Mouse (Mus musculus) monocyte, adult 5-6 weeks (primary cell): Measurements from ENCODE around the gene Chrdl2. TPM values are rescaled to one million over a fixed set of nuclear protein-coding genes. Genes with fewer than 3 reads are reported as not detected.
"Not testable (repeated sequence)": the region's sequence is repeated elsewhere in the genome, so short reads cannot be mapped to it uniquely, and the experiment has no call there.

Experiments used
- ATAC-seq: fragments of 153-309, 156-312 bp; replicated peaks from 2 replicates; pipeline ENCODE4 v1.8.0; 2017; ENCODE audit warnings: mild to moderate bottlenecking; ENCODE audit not compliant: low TSS enrichment, insufficient number of reproducible peaks, severe bottlenecking, poor library complexity, low FRiP score
- total RNA-seq: library from RNA; stranded (forward); fragments of 200-1000, 200-491, 200-594 nt; gene quantifications from 3 replicates; pipeline ENCODE4 v1.2.3, GENCODE M21; 2017

Chrdl2 gene
- total RNA-seq, 1 experiment from 2014 or later: not detected

DNA sequence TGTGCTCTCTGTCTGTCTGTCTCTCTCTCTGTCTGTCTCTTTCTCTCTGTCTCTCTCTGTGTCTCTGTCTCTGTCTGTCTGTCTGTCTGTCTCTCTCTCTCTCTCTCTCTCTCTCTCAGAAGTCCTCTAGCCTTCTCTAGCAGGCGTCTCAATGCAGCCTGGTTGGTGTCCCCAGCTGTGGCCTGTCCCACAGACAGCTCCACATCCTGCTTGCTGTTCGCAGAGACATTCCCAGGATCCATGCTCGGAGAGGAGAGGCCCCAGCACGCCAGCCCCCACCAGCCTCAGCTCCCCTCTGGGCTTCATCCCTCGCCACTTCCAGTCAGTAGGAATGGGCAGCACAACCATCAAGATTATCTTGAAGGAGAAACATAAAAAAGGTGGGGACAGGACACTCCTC, 21.4 kb downstream of the Chrdl2 start:
- no peak for ATAC-seq

DNA sequence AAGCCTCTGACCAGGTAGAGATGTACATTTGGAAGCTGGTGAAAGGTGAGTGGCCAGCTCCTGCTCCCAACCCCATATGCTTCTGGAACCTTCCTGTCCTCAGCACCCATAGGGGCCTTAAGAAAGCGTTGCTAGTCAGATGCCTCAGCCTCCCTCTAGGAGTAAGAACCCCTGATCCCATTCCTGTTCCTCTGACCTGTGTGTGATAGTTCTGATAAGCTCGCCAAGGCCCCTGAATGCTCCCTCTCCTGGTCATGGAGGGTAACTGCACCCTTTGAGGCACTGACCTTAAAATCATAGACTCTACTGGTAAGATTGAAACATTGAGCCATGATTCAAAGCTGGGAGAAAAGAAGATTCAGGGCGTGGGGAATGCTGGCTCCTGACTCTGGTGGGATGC, 23.3 kb downstream of the Chrdl2 start:
- no peak for ATAC-seq

DNA sequence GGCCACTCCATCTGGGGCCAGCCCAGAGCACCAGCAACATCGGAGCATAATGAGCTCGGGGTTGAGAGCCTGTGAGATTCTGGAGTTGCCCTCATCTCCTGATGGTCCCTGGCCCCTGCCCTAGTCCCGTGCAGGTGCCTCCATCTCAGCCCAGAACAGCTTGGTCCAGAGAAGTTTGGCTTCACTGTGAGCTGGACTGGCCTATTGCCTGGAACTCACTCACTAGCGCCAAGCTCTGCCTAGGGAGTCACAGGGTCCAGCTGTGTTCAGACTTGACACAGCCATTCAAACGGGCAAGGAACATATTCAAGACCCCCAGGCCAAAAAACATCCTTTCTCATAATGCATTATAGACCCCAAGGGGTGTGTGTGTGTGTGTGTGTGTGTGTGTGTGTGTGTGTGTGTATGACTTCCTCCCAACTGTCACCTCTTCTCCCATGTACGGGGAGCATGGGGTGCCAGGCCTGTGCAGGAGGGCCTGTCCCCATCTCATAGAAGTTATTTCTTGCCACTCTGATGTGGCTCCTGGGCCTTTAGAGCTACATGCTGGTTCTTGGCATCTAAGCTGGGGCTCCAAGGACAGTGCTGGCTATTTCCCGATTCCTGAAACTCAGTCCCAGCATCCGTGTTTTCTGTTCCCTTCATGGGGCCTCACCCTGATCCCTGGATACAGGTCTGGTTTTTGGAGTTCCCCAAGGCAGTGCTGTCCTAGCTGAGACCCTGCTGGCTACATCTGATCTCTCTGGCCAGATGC, 25.2 kb downstream of the Chrdl2 start:
- no peak for ATAC-seq

DNA sequence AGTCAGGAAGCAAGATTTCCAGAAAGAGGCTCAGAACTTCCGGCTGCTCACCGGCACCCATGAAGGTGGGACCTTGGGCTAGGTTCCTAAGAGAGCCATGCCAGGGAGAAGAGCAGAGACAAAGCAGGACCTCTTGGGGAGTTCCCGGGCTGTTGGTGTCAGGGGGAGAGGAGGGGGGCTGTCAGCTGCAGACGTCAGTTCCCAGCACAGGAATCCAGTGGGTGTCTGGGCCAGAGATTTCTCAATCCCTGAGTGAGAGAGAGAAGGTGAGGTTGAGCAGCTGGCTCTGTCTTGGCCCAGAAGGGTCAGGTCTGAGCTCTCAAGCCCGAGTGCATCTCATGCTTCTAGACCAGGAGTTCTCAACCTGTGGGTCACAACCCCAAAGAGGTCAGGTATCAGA, 27.7 kb downstream of the Chrdl2 start:
- no peak for ATAC-seq

DNA sequence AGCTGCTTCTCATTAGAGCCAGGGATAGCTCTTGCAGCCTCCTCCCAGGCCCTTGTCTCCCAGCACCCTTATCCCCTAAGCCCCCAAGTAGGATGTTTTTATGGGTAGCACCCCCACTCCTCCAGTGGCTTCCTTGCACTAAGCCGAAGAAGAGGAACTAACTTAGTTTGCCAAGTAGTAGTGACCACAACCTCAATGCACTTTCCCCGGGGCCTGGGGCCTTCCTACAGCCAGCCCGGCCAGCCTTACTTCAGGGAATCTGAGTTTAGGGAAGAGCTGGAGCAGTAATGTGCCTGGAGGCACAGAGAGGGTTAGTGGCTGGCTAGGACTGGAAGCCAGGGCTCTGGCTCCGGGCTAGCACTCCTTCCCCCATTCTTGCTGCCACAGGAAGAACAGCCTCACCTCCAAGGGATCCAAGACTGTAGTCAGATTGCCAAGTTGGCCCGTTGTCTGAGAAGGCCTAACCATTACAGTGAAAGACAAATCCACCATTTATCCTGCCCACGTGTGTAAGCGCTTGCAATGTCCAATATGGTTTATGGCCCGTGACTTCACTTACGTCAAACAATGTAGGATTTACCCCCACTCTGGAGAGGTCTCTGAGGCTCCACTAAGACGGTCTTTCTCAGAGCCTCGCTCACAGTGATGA, 29.0 kb downstream of the Chrdl2 start:
- no peak for ATAC-seq

DNA sequence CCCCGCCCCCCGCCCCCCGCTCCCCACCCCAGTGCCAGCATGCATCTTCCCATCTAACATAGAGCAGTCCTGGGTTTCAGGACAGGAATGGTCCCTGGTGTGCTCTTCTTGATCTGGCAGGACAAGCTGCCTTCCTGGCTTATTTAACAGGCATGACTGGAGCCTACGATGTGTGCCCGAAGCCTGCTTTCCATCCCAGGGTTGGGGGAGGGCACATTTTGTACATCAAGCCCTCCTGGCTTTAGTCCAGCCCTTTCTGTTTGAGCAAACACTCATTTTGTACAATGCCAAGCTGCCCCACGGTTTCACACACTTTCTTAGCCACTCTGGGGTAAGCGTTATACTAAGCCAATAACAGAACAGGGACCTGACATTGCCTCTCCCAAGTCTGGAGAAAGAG, 30.1 kb downstream of the Chrdl2 start:
- no peak for ATAC-seq

DNA sequence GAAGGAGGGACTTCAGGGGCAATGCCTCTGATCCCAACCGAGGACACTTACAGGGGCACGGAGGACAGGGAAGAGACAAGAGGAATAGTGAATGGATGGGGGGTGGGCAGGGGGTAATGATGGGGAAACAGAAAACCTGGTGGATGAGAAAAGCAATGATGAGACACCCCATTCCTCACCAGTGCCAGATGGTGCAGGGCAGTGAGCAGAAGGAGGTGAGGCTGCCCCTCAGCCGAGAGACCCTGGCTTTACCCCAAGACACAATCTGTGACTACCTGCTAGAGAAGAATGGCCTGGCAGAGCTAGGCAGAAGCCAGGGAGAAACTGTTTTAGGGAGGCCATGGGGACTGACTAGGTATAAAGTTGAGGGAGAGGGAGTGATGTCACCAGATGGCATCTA, 30.5 kb downstream of the Chrdl2 start:
- no peak for ATAC-seq

DNA sequence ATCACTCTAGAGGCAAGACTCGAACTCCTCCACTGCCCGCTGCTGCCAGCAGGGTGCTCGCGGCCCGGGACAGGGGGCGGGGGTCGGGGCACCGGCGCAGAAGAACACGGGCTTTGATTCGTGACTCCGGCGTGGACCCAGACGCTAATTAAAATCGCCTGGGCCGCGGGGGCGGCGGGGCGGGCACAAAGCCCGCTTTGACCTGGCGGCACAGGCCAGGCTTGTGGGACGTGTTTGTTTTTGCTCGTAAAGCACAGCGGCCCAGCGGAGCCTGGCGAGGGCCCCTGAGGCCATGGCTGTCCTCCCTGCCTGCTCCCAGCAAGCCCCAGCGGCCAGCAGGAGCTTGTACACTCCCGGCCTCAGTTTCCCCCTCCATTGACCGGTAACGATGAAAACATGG, 36.1 kb downstream of the Chrdl2 start:
- ATAC-seq: no peak

DNA sequence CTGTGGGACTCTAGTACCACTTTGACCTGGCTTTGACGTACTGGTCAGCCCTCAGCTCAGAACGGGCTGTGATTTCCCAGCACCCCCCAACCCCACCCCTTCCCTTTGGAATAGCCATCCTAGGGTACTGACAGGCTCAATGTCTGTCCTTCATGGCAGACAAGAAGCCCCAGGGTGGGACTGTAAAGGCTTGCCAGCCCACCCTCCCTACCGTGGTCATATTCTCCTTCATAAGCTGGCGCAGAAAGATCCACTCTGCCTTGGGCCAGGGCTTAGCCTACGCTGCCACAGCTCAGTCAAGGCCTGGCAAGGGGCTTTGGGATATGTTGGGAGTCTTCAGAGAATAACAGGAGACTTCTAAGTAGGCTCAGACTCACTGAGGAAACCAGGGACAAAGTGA, 37.1 kb downstream of the Chrdl2 start:
- ATAC-seq: no peak

DNA sequence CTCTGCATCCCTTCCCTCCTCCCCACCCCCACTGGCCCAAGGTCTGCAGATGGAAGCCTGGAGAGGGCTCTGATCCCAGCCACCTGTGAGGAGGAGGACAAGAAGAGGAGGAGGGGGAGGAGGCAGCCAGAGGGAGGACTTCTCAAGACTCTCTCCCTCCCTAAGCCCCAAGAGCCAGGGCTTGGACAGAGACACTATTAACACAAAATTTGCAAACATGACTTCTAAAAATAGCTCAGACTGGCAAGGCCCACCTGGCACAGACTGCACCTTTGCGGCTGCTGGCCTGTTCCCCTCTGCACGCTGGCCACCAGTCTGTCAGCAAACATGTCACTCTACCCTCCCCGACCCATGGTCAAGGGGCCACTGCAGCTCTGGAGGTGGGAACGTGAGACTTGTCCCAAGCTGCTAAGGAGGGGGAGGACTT, 37.6 kb downstream of the Chrdl2 start:
- no peak for ATAC-seq

DNA sequence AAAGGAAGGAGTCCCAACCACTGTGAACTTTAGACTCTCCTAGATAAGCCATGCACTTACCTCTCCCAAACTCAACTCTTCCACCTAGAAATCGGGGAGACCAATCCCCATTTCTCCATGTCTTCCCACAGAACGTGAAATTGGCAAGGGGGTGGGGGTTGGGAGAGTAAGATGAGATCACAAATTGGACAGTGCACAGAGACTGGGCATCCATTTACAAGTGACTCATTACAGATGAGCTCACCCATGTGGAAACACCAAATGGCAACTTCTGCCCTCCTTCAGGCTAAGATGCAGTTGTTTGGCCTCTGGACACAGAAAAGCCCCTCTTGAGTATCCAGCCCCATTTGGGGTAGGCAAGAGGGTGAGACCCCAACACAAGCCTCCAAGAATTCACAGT, 40.5 kb downstream of the Chrdl2 start:
- no peak for ATAC-seq

DNA sequence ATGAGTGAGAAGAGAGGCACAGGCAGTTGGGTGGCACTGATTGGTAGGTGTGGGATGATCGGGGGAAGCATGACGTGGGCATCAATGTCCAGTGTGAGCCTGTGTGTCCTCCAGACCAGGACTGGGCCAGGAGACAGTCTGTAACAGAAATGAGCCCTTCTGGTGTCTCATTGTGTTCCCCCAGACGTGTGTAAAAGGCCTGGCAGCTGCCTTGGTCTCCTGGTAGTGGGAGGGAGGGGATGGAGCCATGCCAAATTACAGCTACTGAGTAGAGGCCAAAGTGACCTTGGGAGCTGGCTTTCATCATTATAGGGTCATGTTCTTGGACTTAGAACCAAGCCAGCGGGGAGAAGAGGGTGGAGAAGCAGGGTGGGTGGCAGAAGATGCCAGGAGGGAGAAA, 45.9 kb downstream of the Chrdl2 start:
- ATAC-seq: no peak

DNA sequence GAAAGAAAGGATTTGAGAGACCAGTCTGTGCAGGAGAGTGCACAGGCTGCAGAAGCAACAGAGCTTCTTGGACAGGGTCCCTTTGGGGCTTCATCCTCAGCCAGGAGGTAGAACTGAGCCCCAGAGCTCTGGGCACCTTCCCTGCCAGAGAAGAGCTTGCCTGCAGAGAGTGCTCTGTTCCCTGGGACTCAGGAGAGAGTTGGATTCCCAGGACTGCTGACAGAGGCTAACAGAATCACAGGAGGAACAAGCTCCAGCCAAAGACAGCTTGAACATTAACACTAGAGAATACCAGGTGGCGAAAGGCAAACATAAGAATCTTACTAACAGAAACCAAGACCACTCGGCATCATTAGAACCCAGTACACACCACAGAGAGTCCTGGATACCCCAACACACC, 47.0 kb downstream of the Chrdl2 start:
- ATAC-seq: not testable (repeated sequence)

DNA sequence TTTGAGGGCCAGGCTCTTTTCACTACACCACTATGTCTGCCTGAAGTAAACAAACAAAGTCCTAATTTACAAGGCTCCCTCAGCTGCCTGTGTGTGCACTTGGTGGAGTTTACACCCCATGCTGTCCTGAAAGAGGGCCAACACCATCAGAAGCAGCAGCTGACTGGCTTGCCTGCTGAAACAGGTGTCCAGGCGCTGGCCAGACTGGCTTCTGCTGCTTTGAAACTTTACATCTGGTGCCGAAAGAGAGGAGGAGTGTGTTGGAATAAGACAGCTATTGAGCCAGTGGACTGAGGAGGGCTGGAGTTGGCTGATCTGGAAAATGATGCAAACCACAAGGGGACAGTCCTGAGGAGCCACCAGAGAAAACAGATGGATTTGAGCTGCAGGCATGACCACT, 68.0 kb downstream of the Chrdl2 start:
- no peak for ATAC-seq

DNA sequence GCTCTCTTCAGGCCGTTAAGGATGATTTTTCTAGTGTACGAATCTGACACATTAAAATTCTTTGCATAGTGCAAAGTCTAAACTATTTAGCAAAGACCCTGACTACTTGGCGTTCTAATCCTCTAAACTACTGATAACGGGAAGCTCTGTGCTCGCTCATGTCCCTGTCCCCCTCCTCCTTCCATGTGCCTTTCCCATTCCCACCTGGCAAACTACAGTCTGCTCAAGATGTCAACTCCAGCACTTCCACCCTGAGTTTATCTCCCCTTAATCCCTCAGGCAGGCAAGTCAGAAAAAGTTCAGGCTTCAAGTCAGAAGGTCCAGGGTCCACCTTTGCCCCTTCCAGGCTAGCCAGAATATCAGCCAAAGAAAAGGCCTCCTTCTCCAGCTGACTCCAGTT, 70.3 kb downstream of the Chrdl2 start:
- no peak for ATAC-seq

DNA sequence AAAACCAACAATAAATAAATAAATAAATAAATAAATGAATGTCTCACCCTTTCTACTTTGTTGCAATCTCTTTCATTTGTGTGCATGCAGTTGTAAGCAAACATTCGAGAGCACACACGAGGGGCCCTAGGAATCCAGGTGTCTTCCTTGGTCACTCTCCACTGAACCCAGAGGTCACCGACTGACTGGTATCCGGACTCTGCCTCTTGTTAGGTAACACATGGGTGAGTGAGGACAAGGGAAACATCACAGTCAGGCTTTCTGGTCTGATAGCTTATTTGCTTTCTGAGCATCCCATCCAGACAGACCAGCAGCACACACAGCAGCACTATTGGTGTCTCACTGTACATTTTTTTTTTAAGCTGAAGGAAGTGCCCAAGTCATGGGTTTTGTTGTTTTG, 71.1 kb downstream of the Chrdl2 start:
- no peak for ATAC-seq

DNA sequence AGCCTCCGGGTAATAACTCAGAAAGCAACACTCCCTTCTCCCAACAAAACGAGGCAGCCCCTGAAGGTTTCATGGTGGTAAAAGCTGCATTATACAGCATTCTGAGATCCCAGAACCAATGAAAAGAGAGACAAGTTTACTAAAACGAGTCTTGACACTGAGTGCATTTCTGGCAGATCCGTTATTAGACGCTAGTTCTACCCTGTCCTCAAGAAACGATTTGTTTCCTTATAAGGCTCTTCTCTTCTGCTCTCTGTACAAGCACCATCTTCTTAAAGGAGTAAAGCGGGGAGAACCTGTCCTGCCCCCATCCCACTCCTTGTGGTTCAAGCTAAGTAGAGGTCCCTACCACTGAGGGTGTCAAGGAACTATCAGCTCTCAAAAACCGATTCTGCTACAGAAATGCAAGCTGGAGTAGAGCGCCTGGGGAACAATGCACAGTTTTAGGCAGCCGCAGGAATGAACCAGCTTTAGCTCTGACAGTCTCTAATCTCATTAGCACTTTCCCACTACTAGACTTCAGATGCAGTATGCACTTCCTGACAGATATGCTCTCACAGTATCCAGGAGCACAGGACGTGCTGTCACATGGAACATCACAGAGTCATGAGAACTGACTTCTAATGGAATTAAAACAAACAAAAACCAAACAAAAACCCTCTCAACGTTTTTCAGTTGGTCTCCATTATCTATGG, 74.3 kb downstream of the Chrdl2 start:
- ATAC-seq: no peak

DNA sequence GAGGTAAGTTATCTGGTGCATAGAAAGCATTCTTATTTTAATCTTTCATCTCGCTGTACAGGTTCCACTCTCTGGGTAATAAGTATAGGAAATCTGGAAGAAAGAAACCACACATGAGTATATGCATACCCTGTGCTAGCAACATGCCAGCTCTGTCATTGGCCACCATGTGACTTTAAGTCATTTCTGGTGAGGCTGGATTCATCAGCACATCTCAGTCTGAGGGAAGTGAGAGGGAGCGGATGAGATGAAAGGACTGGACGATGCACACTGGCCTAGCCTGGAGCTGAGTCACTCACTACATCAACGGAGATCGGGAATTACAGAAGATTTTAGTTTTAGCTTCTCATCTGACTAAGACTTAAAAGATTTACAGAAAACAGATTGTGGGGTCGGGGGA, 76.9 kb downstream of the Chrdl2 start:
- no peak for ATAC-seq

DNA sequence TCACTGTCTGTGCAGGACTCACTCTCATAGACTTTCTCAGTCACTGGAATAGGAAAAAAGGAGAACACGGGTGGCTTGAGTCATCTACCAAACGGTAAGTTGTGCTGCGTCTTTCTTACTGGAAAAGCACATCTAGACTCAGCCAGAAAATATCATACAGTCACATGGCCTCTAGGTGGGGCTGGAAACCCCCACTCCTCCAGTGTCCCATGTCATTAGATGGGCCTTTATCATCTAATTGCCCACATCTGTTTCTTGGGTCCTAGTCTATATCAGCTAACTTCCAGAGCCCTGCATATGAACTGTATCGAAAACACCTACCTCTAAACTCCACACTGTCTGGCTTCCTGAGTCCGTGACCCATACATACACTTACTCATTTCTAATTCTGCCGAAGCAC, 77.8 kb downstream of the Chrdl2 start:
- no peak for ATAC-seq
